Mouse (Mus musculus) stomach, embryonic 14.5 days (tissue): ENCODE data around the gene Sh3gl2. TPM values are rescaled to one million over a fixed set of nuclear protein-coding genes. Genes with fewer than 3 reads are reported as not detected.
A peak's percentile ranks its signal among the peaks of the same experiment; 100 is the strongest.

Experiments used
- ATAC-seq: fragments of 200-750 bp; cut with Nextera tagmentation; 2 replicates; pipeline ENCODE4 v1.8.0; 2017; ENCODE audit warnings: low read depth, moderate TSS enrichment; ENCODE audit not compliant: insufficient number of reproducible peaks, insufficient read depth, low FRiP score
- H3K27ac ChIP-seq: fragments of 300-500 bp; sonication (generic); 2 replicates; pipeline ENCODE4 v1.5.1; 2014; ENCODE audit warnings: mild to moderate bottlenecking, low read length, moderate library complexity, mixed read lengths
- H3K27me3 ChIP-seq: fragments of 300-500 bp; sonication (generic); 2 replicates; pipeline ENCODE4 v1.6.1; 2014; ENCODE audit warnings: low read length, control low read depth, mixed read lengths; ENCODE audit not compliant: control insufficient read depth, insufficient read depth
- H3K36me3 ChIP-seq: fragments of 300-500 bp; sonication (generic); 2 replicates; pipeline ENCODE4 v1.6.1; 2014; ENCODE audit warnings: mild to moderate bottlenecking, control low read depth, low read length, moderate library complexity, mixed read lengths; ENCODE audit not compliant: control insufficient read depth, insufficient read depth
- H3K4me1 ChIP-seq: fragments of 300-500 bp; sonication (generic); 2 replicates; pipeline ENCODE4 v1.6.1; 2014; ENCODE audit warnings: low read length, control low read depth, mixed read lengths; ENCODE audit not compliant: control insufficient read depth, insufficient read depth
- H3K4me2 ChIP-seq: fragments of 300-500 bp; sonication (generic); replicated peaks from 2 replicates; pipeline ENCODE4 v1.6.1; 2014; ENCODE audit warnings: low read depth, low read length, control low read depth
- H3K4me3 ChIP-seq: fragments of 300-500 bp; sonication (generic); 2 replicates; pipeline ENCODE4 v1.5.1; 2014; ENCODE audit warnings: low read depth, low read length, control low read depth
- H3K9ac ChIP-seq: fragments of 300-500 bp; sonication (generic); replicated peaks from 2 replicates; pipeline ENCODE4 v1.6.1; 2014; ENCODE audit warnings: low read depth, mild to moderate bottlenecking, control low read depth, low read length, moderate library complexity, mixed read lengths
- H3K9me3 ChIP-seq: fragments of 300-500 bp; sonication (generic); 2 replicates; pipeline ENCODE4 v1.6.1; 2016; ENCODE audit warnings: low read depth, low read length, control low read depth; ENCODE audit not compliant: control insufficient read depth
- WGBS: fragments of 180-500 bp; shearing (Covaris S2); extraction: QIAGEN DNeasy Blood & Tissue Kit; methylation state at CpG from one replicate; pipeline ENCODE4 v1.1.7; 2014; 5-methylcytosine and 5-hydroxymethylcytosine counted together
- polyA plus RNA-seq: library from polyadenylated mRNA; unstranded; fragments of >200 nt; fragmentation: Nextera tagmentation; extraction: Ambion mirVana; gene quantifications from 2 replicates; pipeline ENCODE4 v1.2.1, GENCODE M21; 2014

The Sh3gl2 gene
- polyA plus RNA-seq = 11.2 and 13.6 TPM in 2 replicates

GRCm38 (mm10) chr4:85205071-85205635, at the start of gene Sh3gl2:
Gene Sh3gl2, plus strand, starts transcription at chr4:85205126.
- no peaks in the 10 kb centered on the region for H3K36me3 ChIP-seq
- H3K4me3 ChIP-seq = peak within 1 kb of the TSS; percentile 74
- H3K4me2 ChIP-seq = peak within 1 kb of the TSS; percentile 97
- H3K9me3 ChIP-seq = no peaks in the 10 kb centered on the region
- under 1% methylated on average over 48 of the region's 48 CpGs for WGBS
- peak within 1 kb of the TSS; percentile 34 for H3K9ac ChIP-seq
- peaks cover 10% of the 10 kb centered on the region; the same call in 1 of the 2 replicates for H3K27me3 ChIP-seq
- 0 out of 2 replicates have a peak, but pooled peaks cover 2% of the 10 kb centered on the region for H3K4me1 ChIP-seq
- peak; percentile 85 for ATAC-seq
- H3K27ac ChIP-seq = no peak within 1 kb of the TSS

DNA sequence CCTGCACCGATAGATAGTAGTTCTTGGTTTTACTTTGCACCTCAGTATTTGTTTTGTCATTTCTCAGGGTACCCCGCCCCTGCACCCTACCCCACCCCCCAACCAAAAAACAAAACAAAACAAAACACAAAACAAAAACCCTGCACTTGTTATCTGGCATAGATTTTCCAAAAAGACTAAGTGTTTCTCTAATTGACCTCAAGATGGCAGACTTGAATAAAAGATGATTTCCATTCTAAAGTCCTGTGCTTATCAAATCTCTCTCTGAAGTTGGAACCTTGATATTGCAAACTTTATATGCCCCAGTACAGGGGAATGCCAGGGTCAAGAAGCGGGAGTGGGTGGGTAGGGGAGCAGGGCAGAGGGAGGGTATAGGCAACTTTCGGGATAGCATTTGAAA, 43.8 kb upstream of the Sh3gl2 start:
- no peaks in the 10 kb centered on the region for H3K4me1 ChIP-seq
- no peak overlapping the region for H3K9ac ChIP-seq
- WGBS = 60% methylated on average over 4 of the region's 4 CpGs
- no peaks in the 10 kb centered on the region for H3K36me3 ChIP-seq
- no peak overlapping the region for H3K4me3 ChIP-seq
- H3K27ac ChIP-seq = no peak overlapping the region
- no peaks in the 10 kb centered on the region for H3K27me3 ChIP-seq
- H3K4me2 ChIP-seq = no peak overlapping the region
- no peaks in the 10 kb centered on the region for H3K9me3 ChIP-seq
- no peak for ATAC-seq

- ATAC-seq = no peak
- H3K4me1 ChIP-seq = no peaks in the 10 kb centered on the region
Observed at GRCm38 (mm10) chr4:85162468-85163312, 42.2 kb upstream of the Sh3gl2 start.

GRCm38 (mm10) chr4:85163313-85163615, 41.7 kb upstream of the Sh3gl2 start:
- Histone ChIP-seq H3K9ac (no peak overlapping the region), H3K4me1 (no peaks in the 10 kb centered on the region), H3K27ac (no peak overlapping the region), H3K27me3 (no peaks in the 10 kb centered on the region), H3K36me3 (no peaks in the 10 kb centered on the region), H3K4me3 (no peak overlapping the region), H3K4me2 (no peak overlapping the region), H3K9me3 (no peaks in the 10 kb centered on the region)
- ATAC-seq = no peak
- WGBS = 84% methylated on average over 2 of the region's 2 CpGs

More at GRCm38 (mm10) chr4:85162468-85163312, 42.2 kb upstream of the Sh3gl2 start:
- H3K36me3 ChIP-seq = no peaks in the 10 kb centered on the region
- H3K27ac ChIP-seq = no peak overlapping the region
- H3K9ac ChIP-seq = no peak overlapping the region
- no peaks in the 10 kb centered on the region for H3K9me3 ChIP-seq
- WGBS = 25% methylated on average over 27 of the region's 27 CpGs
- no peak overlapping the region for H3K4me3 ChIP-seq
- no peaks in the 10 kb centered on the region for H3K27me3 ChIP-seq
- H3K4me2 ChIP-seq = no peak overlapping the region; the same call in 1 of the 2 replicates

GRCm38 (mm10) chr4:85168001-85168400, 36.9 kb upstream of the Sh3gl2 start:
- ATAC-seq = no peak
- Histone ChIP-seq H3K4me1 (no peaks in the 10 kb centered on the region), H3K9me3 (no peaks in the 10 kb centered on the region), H3K36me3 (no peaks in the 10 kb centered on the region), H3K4me2 (no peak overlapping the region), H3K27me3 (no peaks in the 10 kb centered on the region), H3K27ac (no peak overlapping the region), H3K9ac (no peak overlapping the region), H3K4me3 (no peak overlapping the region)
- WGBS = 92% methylated on average over 12 of the region's 12 CpGs

DNA sequence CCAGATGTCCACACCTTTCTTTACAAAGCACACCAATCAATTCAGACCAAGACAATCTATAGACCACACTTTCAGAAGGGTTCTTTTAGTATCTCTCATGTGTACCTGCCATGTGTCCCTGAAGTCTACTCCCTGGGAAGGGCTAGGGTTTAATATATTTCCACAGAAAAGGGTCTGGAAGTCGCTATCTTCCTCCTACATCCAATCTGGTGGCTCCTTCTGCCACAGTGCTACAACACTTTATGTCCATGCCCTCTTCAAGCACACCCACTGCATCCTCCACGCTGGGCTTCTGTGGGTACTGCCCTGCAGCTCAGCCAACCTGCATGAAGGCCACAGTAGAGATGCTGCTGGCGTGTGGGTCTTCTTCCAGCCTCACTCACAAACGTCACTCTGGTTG, 29.5 kb upstream of the Sh3gl2 start:
- Histone ChIP-seq H3K4me3 (no peak overlapping the region), H3K27ac (no peak overlapping the region), H3K4me2 (no peak overlapping the region), H3K4me1 (no peaks in the 10 kb centered on the region), H3K36me3 (no peaks in the 10 kb centered on the region), H3K9ac (no peak overlapping the region), H3K27me3 (no peaks in the 10 kb centered on the region), H3K9me3 (no peaks in the 10 kb centered on the region)
- 88% methylated on average over 4 of the region's 4 CpGs for WGBS
- no peak for ATAC-seq

DNA sequence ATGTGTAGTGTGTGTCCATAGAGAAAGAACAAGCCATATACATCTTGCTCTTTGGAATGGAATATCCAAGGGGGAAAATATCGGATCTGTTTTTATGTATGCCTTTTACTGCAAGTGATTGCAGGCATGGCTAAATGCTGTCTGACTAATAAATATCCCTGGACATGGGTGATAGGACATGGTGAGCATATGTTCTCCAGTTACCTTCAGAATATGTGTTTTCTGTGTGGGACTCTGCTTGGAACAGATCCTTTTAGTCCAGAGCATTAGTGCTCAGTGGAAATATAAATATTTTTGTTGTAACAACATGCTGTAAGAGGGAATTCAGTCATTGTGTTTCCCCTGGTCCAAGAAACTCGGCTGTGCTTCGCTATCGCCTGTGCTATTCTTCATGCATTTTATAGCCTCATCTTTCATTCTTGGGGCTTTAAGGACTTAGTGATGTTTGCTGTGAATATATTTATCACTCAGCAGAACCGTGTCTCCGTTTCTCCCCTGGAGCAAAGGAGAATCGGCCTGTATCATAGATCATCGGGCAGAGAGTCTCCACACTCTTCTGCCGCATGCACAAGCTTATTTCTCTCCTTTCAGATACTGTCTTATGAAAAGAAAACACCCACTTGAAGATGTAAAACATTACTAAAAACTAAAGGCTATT, 26.4 kb upstream of the Sh3gl2 start:
- H3K4me3 ChIP-seq = no peak overlapping the region
- WGBS = 43% methylated on average over 9 of the region's 9 CpGs
- no peak overlapping the region for H3K4me2 ChIP-seq
- no peaks in the 10 kb centered on the region for H3K27me3 ChIP-seq
- H3K4me1 ChIP-seq = no peaks in the 10 kb centered on the region
- H3K36me3 ChIP-seq = no peaks in the 10 kb centered on the region
- no peaks in the 10 kb centered on the region for H3K9me3 ChIP-seq
- H3K27ac ChIP-seq = no peak overlapping the region
- H3K9ac ChIP-seq = no peak overlapping the region
- no peak for ATAC-seq

- WGBS = 58% methylated on average over 4 of the region's 4 CpGs
- H3K27me3 ChIP-seq = no peaks in the 10 kb centered on the region
- H3K4me1 ChIP-seq = no peaks in the 10 kb centered on the region
- no peak overlapping the region for H3K4me3 ChIP-seq
- H3K4me2 ChIP-seq = no peak overlapping the region
- ATAC-seq = no peak
- H3K36me3 ChIP-seq = no peaks in the 10 kb centered on the region
- no peak overlapping the region for H3K9ac ChIP-seq
- no peak overlapping the region for H3K27ac ChIP-seq
- no peaks in the 10 kb centered on the region for H3K9me3 ChIP-seq
Observed at GRCm38 (mm10) chr4:85186011-85186410, 18.9 kb upstream of the Sh3gl2 start.
